Mouse (Mus musculus) left cerebral cortex, adult 11 months (tissue): ENCODE measurements around the gene Vmn1r94.
"Not testable (repeated sequence)": the region's sequence is repeated elsewhere in the genome, so short reads cannot be mapped to it uniquely, and the experiment has no call there.

ENCODE experiments used
- DNase-seq: peaks from one replicate; pipeline ENCODE4 v3.0.0; 2022; ENCODE audit warnings: low spot score

The Vmn1r94 gene

GRCm38 (mm10) chr7:20168277-20168676 is at the start of gene Vmn1r94:
Gene Vmn1r94, minus strand, starts transcription at chr7:20168377.
- DNase-seq, result not testable (repeated sequence)

DNA sequence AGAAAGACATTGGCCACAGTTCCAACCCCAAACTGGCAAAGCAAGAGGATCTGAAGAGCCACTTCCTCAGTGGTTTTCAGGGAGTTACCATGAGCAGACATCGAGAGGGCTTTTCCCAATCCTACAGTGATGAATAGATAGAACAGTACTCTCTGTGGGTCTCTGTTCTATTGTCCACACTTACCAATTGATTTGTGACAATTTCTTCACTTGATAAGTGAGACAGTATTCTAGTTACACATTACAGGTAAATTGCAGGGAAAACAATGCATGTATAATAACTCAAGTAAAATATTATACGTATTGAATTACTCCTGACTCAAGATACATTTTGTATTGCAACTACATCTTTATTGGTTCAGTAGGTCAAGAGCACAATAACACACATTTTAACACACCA is 37.3 kb upstream of the Vmn1r94 start, which contains the start of gene Gm6164:
Gene Gm6164, minus strand, starts transcription at position 101 of the 400 bp plus-strand sequence.
- DNase-seq, result not testable (repeated sequence)

GRCm38 (mm10) chr7:20193410-20193809 is 25.2 kb upstream of the Vmn1r94 start, which contains the start of gene Vmn1r95:
Gene Vmn1r95, plus strand, starts transcription at chr7:20193710.
- not testable (repeated sequence) for DNase-seq

DNA sequence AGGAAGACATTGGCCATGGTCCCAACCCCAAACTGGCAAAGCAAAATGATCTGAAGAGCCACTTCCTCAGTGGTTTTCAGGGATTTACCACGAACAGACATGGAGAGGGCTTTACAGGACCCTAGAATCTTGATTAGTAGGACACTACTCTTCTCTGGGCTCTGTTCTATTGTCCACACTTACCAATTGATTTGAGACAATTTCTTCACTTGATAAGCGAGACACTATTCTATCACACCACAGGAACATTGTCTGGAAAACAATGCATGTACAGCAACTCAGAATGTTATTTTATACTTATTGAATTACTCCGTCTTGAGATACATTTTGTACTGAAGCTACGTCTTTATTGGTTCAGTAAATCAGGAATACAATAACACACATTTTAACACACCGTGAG is 29.2 kb downstream of the Vmn1r94 start, which contains the start of gene Vmn1r93:
Gene Vmn1r93, minus strand, starts transcription at position 101 of the 400 bp plus-strand sequence.
- not testable (repeated sequence) for DNase-seq

- not testable (repeated sequence) for DNase-seq
These were observed 45.7 kb downstream of the Vmn1r94 start, which contains the start of gene Gm16442 for GRCm38 (mm10) chr7:20122479-20122878. Gene Gm16442, minus strand, starts transcription at chr7:20122579.
